Mouse (Mus musculus): ENCODE data around the gene Golph3. TPM values are rescaled to one million over a fixed set of nuclear protein-coding genes. Genes with fewer than 3 reads are reported as not detected.

Golph3 gene
- total RNA-seq, 2 experiments from 2014 or later, result 76.9 to 95.2 TPM

- no peak for ATAC-seq (replicated peaks; ENCODE audit: low FRiP score, poor library complexity, severe bottlenecking)
Observed at GRCm38 (mm10) chr15:12315996-12316395, 5.3 kb upstream of the Golph3 start.

DNA sequence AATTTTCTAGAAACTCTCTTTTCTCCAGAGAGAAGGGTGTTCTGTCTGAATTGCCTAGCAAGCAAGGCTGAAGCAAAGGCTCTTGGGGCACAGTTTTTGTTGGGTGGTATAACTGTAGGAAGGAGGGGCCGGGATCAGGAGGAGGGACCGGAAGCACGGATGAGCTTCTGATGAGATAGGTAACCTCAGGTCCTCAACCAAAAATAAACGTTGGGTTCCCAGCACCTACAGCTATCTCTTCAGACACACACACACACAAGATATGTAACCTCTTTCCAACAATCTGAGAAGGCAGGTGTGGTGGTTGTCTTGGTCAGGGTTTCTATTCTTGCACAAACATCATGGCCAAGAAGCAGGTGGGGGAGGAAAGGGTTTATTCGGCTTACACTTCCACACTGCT, 4.0 kb upstream of the Golph3 start:
- ATAC-seq (replicated peaks; ENCODE audit: low FRiP score, poor library complexity, severe bottlenecking), result no peak

DNA sequence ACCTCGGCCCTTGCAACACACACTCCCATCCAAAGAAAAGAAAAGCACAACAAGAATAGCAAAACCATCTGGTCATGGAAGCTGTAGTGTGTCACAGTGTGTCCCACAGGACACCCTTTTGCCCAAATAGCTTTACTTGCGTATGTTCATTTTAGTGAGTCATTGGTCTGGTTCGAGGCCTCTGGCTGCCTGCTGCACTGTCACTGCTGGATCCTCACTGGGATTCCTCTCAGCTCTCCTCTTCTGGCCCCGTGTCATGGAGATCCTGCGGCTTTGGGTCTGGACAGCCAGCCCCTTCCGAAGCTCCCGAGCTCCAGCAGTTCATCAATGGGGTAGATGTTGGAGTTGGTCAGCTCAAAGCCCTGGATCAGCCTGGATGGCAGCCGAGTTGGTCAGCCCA, 2.8 kb upstream of the Golph3 start:
- ATAC-seq (replicated peaks; ENCODE audit: low FRiP score, poor library complexity, severe bottlenecking), result no peak

DNA sequence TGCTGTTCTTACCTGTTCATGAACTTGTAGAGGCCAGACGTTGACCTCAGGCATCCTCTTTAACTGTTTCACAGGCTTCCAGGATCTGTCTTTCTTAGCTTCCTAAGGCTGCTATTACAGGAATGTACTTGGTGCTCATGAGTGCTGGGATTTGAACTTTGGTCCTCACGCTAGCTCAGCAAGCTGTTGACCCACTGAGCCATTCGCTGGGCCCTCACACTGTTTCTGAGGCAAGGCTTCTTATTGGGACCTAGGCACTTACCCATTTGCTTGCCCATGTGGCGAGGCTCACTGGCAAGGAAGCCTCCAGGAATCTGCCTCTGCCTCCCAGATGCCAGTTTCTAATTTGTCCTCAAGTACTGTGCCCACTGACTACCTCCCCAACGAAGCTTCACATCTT, 1.4 kb upstream of the Golph3 start:
- no peak for ATAC-seq (replicated peaks; ENCODE audit: low FRiP score, poor library complexity, severe bottlenecking)

DNA sequence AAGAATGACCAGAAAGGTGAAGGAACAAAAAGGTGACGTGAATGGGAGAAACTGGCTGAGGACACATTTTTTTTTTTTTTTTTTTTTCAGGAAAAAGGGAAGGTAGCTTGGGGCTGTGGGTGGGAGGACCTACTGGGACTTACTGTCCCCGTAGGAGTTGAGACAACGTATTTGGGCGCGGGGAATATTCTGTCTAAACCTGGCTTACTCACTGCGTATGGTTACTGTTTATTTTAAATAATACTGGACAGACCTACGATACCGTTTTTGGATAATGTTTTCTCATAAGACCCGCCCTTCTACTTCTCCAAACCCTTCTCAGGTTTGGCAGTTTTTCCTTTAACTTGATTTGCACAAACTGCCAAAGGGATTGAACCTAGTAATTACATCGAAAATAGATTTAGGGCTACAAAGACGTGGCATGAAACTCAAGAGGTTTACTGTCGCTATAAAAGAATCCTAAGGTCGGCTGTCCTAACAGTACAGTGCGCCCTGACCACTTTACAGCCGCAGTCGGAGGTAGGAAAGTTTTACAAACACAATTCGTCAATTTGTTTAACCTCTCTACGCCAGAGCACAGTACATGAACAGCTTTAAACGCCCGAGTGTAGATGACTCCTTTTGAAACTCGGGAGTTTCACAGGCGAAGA, 684 bp upstream of the Golph3 start:
- ATAC-seq (replicated peaks; ENCODE audit: low FRiP score, poor library complexity, severe bottlenecking), result peak; percentile 44

- ATAC-seq (replicated peaks; ENCODE audit: low FRiP score, poor library complexity, severe bottlenecking), result peak; percentile 40
Observed at GRCm38 (mm10) chr15:12321788-12322621, 755 bp downstream of the Golph3 start, which contains the start of gene 1810049J17Rik. 1810049J17Rik (minus strand) TSS chr15:12321899.

GRCm38 (mm10) chr15:12322676-12323402, 1.6 kb downstream of the Golph3 start:
- ATAC-seq (replicated peaks; ENCODE audit: low FRiP score, poor library complexity, severe bottlenecking), result no peak

- ATAC-seq (replicated peaks; ENCODE audit: low FRiP score, poor library complexity, severe bottlenecking), result no peak
Observed at GRCm38 (mm10) chr15:12324326-12324725, 3.1 kb downstream of the Golph3 start.

GRCm38 (mm10) chr15:12330389-12330788, 9.1 kb downstream of the Golph3 start:
- no peak for ATAC-seq (replicated peaks; ENCODE audit: low FRiP score, poor library complexity, severe bottlenecking)

- no peak for ATAC-seq (replicated peaks; ENCODE audit: low FRiP score, poor library complexity, severe bottlenecking)
Observed at GRCm38 (mm10) chr15:12330892-12331291, 9.6 kb downstream of the Golph3 start.

GRCm38 (mm10) chr15:12331300-12331699, 10.1 kb downstream of the Golph3 start:
- ATAC-seq (replicated peaks; ENCODE audit: low FRiP score, poor library complexity, severe bottlenecking), result no peak

- no peak for ATAC-seq (replicated peaks; ENCODE audit: low FRiP score, poor library complexity, severe bottlenecking)
Observed at GRCm38 (mm10) chr15:12334381-12334780, 13.1 kb downstream of the Golph3 start.

GRCm38 (mm10) chr15:12337030-12337778, 16.0 kb downstream of the Golph3 start:
- ATAC-seq (replicated peaks; ENCODE audit: low FRiP score, poor library complexity, severe bottlenecking), result no peak

GRCm38 (mm10) chr15:12337779-12338137, 16.5 kb downstream of the Golph3 start:
- no peak for ATAC-seq (replicated peaks; ENCODE audit: low FRiP score, poor library complexity, severe bottlenecking)

DNA sequence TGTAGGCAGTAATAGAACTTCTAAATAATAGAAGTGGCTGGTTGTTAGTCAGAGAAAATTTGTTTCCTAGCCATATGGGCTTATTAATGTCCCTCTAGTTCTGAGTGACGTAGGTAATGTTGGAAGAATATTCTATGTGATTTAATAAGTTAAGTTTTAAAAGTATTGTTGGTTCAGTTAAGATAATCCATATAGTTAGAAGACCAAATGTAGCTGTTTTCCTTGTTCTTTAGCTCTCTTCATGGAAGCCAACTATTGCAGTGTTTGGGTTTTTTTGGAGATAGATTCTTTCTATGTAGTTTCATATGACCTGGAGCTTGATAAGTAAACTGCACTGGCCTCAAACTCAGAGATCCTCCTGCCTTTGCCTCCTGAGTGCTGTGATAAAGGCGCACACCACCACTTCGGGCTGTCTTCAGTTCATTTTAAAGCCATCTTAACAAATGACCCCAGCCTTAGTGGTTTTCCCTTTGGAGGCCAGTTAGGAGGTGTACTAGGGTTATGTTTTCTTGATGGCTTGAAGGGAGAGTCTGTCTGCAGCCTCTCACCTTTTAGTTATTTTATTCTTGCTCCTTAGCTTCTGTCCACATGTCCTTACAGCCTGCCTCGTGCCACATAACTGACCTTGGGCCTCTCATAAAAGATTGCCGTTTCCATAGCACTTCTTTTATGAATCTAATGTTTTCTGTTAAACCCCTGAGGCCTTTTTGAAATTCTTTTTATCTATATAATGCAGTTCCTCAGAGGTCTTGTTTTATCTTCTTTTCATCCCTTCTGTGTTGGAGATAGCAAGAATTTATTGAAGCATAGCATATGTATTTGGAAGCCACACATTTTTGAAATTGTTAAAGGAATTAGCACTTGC, 19.5 kb downstream of the Golph3 start:
- peak; percentile 61 for ATAC-seq (replicated peaks; ENCODE audit: low FRiP score, poor library complexity, severe bottlenecking)

GRCm38 (mm10) chr15:12341401-12341758, 20.1 kb downstream of the Golph3 start:
- ATAC-seq (replicated peaks; ENCODE audit: low FRiP score, poor library complexity, severe bottlenecking), result peak; percentile 45

GRCm38 (mm10) chr15:12346916-12347315, 25.7 kb downstream of the Golph3 start:
- no peak for ATAC-seq (replicated peaks; ENCODE audit: low FRiP score, poor library complexity, severe bottlenecking)

DNA sequence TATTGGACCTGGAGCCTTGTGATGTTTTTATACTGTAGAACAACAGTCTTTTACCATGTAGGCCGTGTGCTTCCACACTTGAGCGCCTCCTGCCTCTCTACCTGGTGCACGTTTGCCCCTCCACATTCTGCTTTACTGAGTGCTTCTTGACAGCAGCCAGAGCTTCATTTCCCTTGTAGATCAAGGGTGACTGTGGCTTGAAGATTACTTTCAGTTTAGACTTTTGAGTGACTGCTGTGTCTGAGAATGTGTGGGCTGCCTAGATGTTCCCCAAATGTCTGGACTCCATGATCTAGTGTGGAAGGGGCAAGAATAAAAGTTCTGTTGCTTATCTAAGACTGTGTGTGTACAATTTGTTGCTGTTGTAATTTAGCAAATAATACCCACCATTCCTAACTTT, 27.7 kb downstream of the Golph3 start:
- ATAC-seq (replicated peaks; ENCODE audit: low FRiP score, poor library complexity, severe bottlenecking), result no peak

- ATAC-seq (replicated peaks; ENCODE audit: low FRiP score, poor library complexity, severe bottlenecking), result no peak
Observed at GRCm38 (mm10) chr15:12349840-12350239, 28.6 kb downstream of the Golph3 start.
